ENCODE assay signal across 8 mouse cellular contexts in the genomic region with DNA sequence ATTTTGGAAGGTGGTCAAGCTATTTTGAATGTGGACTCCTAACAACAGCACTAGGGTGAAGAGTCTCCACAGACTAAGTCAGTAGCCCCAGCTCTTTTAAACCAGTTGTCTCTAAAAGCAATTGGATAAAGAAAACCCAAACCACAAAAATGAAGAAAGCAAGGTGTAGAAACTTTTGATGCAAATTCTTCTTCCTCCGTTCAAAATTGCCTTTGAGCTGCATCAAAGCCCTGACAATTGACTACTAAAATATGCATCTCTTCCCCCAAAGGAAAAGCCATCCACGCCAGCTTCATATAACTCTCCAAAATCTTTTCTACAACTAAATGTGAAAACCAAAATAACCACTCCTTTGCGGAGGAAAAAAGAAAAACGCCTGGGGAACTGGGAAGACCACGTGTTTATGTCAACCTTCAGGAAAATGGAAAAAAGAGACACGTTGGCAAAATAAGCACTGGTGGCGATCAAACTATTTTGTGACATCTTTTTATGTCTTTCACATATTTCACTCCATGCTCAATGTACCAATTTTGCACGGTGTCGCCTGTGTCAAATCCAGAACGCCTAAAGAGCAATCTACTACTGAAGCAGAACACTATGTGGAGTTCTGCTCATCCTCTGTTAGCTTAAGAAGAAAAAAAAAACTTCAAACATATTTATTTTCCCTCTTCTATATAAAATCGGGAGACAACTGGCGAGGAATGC. TPM values are rescaled to one million over a fixed set of nuclear protein-coding genes. Genes with fewer than 3 reads are reported as not detected.
A peak's percentile ranks its signal among the peaks of the same experiment; 100 is the strongest.
DNase-seq lines count a peak whose midpoint lies in the region; ATAC-seq and TF ChIP-seq lines count a peak whose summit lies in the region.

No protein-coding gene starts in this region.

- intact Hi-C loops in left cerebral cortex, postnatal 4 days (cut with DNase I) = no loop called here

- peak overlapping the region; percentile 94 for H3K4me3 ChIP-seq in layer of hippocampus, adult 2 months
- peak overlapping the region; percentile 97; the same call in 1 of the 2 replicates for H3K4me3 ChIP-seq in cortical plate, adult 2 months (ENCODE audit: insufficient read depth, low read length)
- H3K4me3 ChIP-seq in hindbrain, embryonic 13.5 days = peak overlapping the region; percentile 95
- peak overlapping the region; percentile 66 for H3K4me3 ChIP-seq in midbrain, embryonic 16.5 days (ENCODE audit: low read depth, low read length)

- H3K4me1 ChIP-seq in cortical plate, adult 2 months (ENCODE audit: control insufficient read depth, insufficient read depth, low read length) = no peaks in the 10 kb centered on the region
- H3K4me1 ChIP-seq in hindbrain, embryonic 13.5 days (replicated peaks) = peaks cover 29% of the 10 kb centered on the region
- peaks cover 31% of the 10 kb centered on the region for H3K4me1 ChIP-seq in midbrain, embryonic 16.5 days (ENCODE audit: control insufficient read depth, insufficient read depth, low read length)

- H3K4me2 ChIP-seq in hindbrain, embryonic 13.5 days = peak overlapping the region; percentile 60
- peak overlapping the region; percentile 68 for H3K4me2 ChIP-seq in midbrain, embryonic 16.5 days (ENCODE audit: low read length)

- no peak for TF ChIP-seq CTCF in layer of hippocampus, adult 2 months (conservative IDR thresholded peaks at IDR 0.05)
- no peak for TF ChIP-seq CTCF in cortical plate, adult 2 months (IDR thresholded peaks at IDR 0.05; ENCODE audit: extremely low read depth, insufficient read depth, low read length)

- H3K9me3 ChIP-seq in hindbrain, embryonic 13.5 days = no peaks in the 10 kb centered on the region
- H3K9me3 ChIP-seq in midbrain, embryonic 16.5 days (replicated peaks; ENCODE audit: control insufficient read depth, low read length, poor library complexity, severe bottlenecking) = no peaks in the 10 kb centered on the region

- 4% methylated on average over 12 of the region's 12 CpGs for WGBS in hindbrain, embryonic 13.5 days
- 1% methylated on average over 12 of the region's 12 CpGs for whole genome bisulfite sequencing in midbrain, embryonic 16.5 days

- H3K9ac ChIP-seq in hindbrain, embryonic 13.5 days = peak overlapping the region; percentile 99
- peak overlapping the region; percentile 88 for H3K9ac ChIP-seq in midbrain, embryonic 16.5 days (ENCODE audit: low read depth, low read length)

- peaks cover 15% of the 10 kb centered on the region; the same call in 1 of the 2 replicates for H3K27me3 ChIP-seq in hindbrain, embryonic 13.5 days
- H3K27me3 ChIP-seq in midbrain, embryonic 16.5 days (ENCODE audit: control insufficient read depth, insufficient read depth, low read depth, low read length) = no peaks in the 10 kb centered on the region

- H3K27ac ChIP-seq in layer of hippocampus, adult 2 months = peak overlapping the region; percentile 94
- H3K27ac ChIP-seq in cortical plate, adult 2 months (ENCODE audit: insufficient read depth, low read length) = no peak overlapping the region
- peak overlapping the region; percentile 96 for H3K27ac ChIP-seq in hindbrain, embryonic 13.5 days
- peak overlapping the region; percentile 92 for H3K27ac ChIP-seq in midbrain, embryonic 16.5 days (ENCODE audit: low read length)

- no peak for TF ChIP-seq POLR2A in cortical plate, adult 2 months (IDR thresholded peaks at IDR 0.05; ENCODE audit: extremely low read depth, insufficient read depth, low read length)

- no peak for DNase-seq in layer of hippocampus, adult 2 months (ENCODE audit: low spot score in 2 of 2)
- DNase-seq in layer of hippocampus, postnatal 14 days (ENCODE audit: low spot score in 2 of 2) = no peak
- DNase-seq in left cerebral cortex, postnatal 4 days = no peak
- DNase-seq in adrenal gland, postnatal 4 days (ENCODE audit: low spot score in 2 of 2) = no peak
- DNase-seq in layer of hippocampus, postnatal 10 days (ENCODE audit: low spot score in 2 of 2) = no peak

- H3K36me3 ChIP-seq in hindbrain, embryonic 13.5 days = no peaks in the 10 kb centered on the region
- no peaks in the 10 kb centered on the region for H3K36me3 ChIP-seq in midbrain, embryonic 16.5 days (ENCODE audit: control insufficient read depth, insufficient read depth, low read length)

- no peak for ATAC-seq in hindbrain, embryonic 13.5 days (ENCODE audit: low FRiP score)
- no peak for ATAC-seq in midbrain, embryonic 16.5 days

RNA-seq across cellular contexts. Expression of a gene that starts 1.8 kb away (rescaled TPM):
- total RNA-seq in layer of hippocampus, adult 2 months (2021) = 10 to 100 TPM; 34.6 to 37.6 TPM
- total RNA-seq in layer of hippocampus, postnatal 14 days (2021) = 10 to 100 TPM; 58.6 to 59.2 TPM
- 22.4 and 24.1 TPM in 2 replicates for polyA plus RNA-seq in cortical plate, adult 2 months (2012; rRNA removed)
- 25.7 and 25.8 TPM in 2 replicates for polyA plus RNA-seq in hindbrain, embryonic 13.5 days (2015; fragmentation: Nextera tagmentation; extraction: Ambion mirVana)
- 31.2 and 33.7 TPM in 2 replicates for polyA plus RNA-seq in midbrain, embryonic 16.5 days (2015; fragmentation: Nextera tagmentation; extraction: Ambion mirVana)
- total RNA-seq in left cerebral cortex, postnatal 4 days (2021) = 10 to 100 TPM; 62.5 to 62.8 TPM
- 10 to 100 TPM; 20.8 to 24.1 TPM for total RNA-seq in adrenal gland, postnatal 4 days (2021)
- 10 to 100 TPM; 62.3 to 69.5 TPM for total RNA-seq in layer of hippocampus, postnatal 10 days (2021)
